21 mouse cellular contexts compared by ENCODE assay signal in the genomic region with DNA sequence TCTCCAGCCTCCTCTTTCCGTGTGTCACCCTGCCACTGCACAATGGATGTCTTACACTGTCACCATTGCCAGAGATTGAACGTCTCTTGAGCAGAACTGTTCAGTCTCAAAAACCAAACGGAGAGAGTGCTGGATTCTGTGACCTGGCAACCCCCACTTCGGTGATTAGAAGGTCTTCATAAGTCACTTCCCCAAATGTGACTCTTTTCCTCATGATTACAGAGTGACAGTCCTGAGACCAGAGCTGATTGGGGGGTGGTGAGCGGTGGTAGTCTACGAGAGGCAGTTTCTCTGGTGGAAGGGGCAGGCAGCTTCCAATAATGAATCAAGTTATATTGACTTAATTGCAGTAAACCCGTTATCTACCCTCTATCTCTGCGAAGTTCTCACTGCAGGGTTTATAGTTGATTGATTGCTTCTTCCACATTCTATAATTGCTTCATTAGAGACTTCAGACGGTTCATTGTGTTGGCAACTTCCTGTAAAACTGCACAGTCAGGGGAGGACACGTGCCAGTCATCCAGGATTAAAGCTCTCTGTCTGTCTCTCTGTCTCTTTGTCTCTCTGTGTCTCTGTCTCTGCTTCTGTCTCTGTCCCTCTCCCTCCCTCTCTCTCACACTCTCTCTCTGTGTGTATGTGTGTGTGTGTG.
DNase-seq lines count a peak whose midpoint lies in the region; ATAC-seq and TF ChIP-seq lines count a peak whose summit lies in the region.
"Had no signal": no experiment of that assay in that cellular context is flagged by ENCODE, and none has a peak within 500 bp of the region (broad histone marks: within the 10 kb centered on the region; RNA-seq: fewer than 3 reads in every experiment).

No protein-coding gene starts in this region.

- no peak overlapping the region for H3K4me2 ChIP-seq in hindbrain, embryonic 15.5 days
- no peak overlapping the region for H3K4me2 ChIP-seq in hindbrain, embryonic 11.5 days (replicated peaks; ENCODE audit: low read depth, low read length)
- H3K4me2 ChIP-seq: embryonic facial prominence, embryonic 15.5 days; heart, embryonic 13.5 days; hindbrain, embryonic 14.5 days had no signal

- H3K9ac ChIP-seq in hindbrain, embryonic 15.5 days: no peak overlapping the region
- no peak overlapping the region for H3K9ac ChIP-seq in hindbrain, embryonic 11.5 days (ENCODE audit: low read depth, low read length)
- H3K9ac ChIP-seq: embryonic facial prominence, embryonic 15.5 days; heart, embryonic 13.5 days; hindbrain, embryonic 14.5 days had no signal

- H3K4me1 ChIP-seq in hindbrain, embryonic 15.5 days (replicated peaks): no peaks in the 10 kb centered on the region
- H3K4me1 ChIP-seq in hindbrain, embryonic 11.5 days (replicated peaks; ENCODE audit: control insufficient read depth, insufficient read depth, low read length): no peaks in the 10 kb centered on the region
- H3K4me1 ChIP-seq: embryonic facial prominence, embryonic 15.5 days had no signal

- 60% methylated on average over 10 of the region's 10 CpGs for WGBS in hindbrain, embryonic 15.5 days
- 72% methylated on average over 10 of the region's 10 CpGs for WGBS in hindbrain, embryonic 11.5 days

- no peaks in the 10 kb centered on the region for H3K27me3 ChIP-seq in hindbrain, embryonic 15.5 days
- no peaks in the 10 kb centered on the region for H3K27me3 ChIP-seq in hindbrain, embryonic 11.5 days (ENCODE audit: control insufficient read depth, insufficient read depth, low read length)
- H3K27me3 ChIP-seq: embryonic facial prominence, embryonic 15.5 days; heart, embryonic 13.5 days had no signal

- no peak for TF ChIP-seq POLR2A in brain, embryonic 14.5 days (IDR thresholded peaks at IDR 0.05; ENCODE audit: borderline replicate concordance, extremely low read depth, insufficient read depth, insufficient read length, poor library complexity, severe bottlenecking)

- no peaks in the 10 kb centered on the region for H3K36me3 ChIP-seq in hindbrain, embryonic 15.5 days
- no peaks in the 10 kb centered on the region for H3K36me3 ChIP-seq in hindbrain, embryonic 11.5 days (ENCODE audit: control insufficient read depth, insufficient read depth, low read length)
- H3K36me3 ChIP-seq: embryonic facial prominence, embryonic 15.5 days; heart, embryonic 13.5 days had no signal

- H3K4me3 ChIP-seq in hindbrain, embryonic 15.5 days: no peak overlapping the region
- H3K4me3 ChIP-seq in hindbrain, embryonic 11.5 days (ENCODE audit: low read depth, low read length): no peak overlapping the region
- H3K4me3 ChIP-seq: embryonic facial prominence, embryonic 15.5 days; erythroblast, embryonic 14.5 days; gastrocnemius, adult 2 months; heart, embryonic 13.5 days had no signal

- 0 out of 2 replicates have a peak, but pooled peaks have one; percentile 51 for ATAC-seq in hindbrain, embryonic 15.5 days (ENCODE audit: low FRiP score, low read depth)
- no peak for ATAC-seq in hindbrain, embryonic 11.5 days (ENCODE audit: low FRiP score)
- ATAC-seq in hematopoietic stem cell, adult 5-6 weeks (replicated peaks in 1 of 2; ENCODE audit: insufficient read depth in 1 of 2, low FRiP score in 2 of 2, low TSS enrichment in 1 of 2, low read depth in 1 of 2, poor library complexity in 2 of 2, severe bottlenecking in 2 of 2): peak; percentile 46 to 66; a peak in 3 of 4 replicates
- ATAC-seq: inflammation-experienced regulatory T-cells, adult 6 months had no signal

- no peak for DNase-seq in hindbrain, embryonic 11.5 days (ENCODE audit: low spot score)
- DNase-seq in brain, embryonic 14.5 days (ENCODE audit: low read depth): peak; percentile 40
- peak; percentile 43 for DNase-seq in retina, embryonic 14.5 days (ENCODE audit: low spot score)
- no peak for DNase-seq in Muller cell, postnatal 12 days (ENCODE audit: inconsistent ontology term)
- no peak for DNase-seq in spleen, adult 18-20 months
- DNase-seq in thymus, postnatal 36 days: no peak
- DNase-seq: adrenal gland, postnatal 14 days; cerebellum, adult 2 months; cerebellum, postnatal 10 days; embryo, embryonic 11 days; gastrocnemius, adult 2 months; gastrocnemius, postnatal 25 days; heart, adult 11 months; heart, postnatal 36 days had no signal

- H3K9me3 ChIP-seq in hindbrain, embryonic 15.5 days: no peaks in the 10 kb centered on the region
- H3K9me3 ChIP-seq in hindbrain, embryonic 11.5 days (ENCODE audit: control insufficient read depth, low read length): no peaks in the 10 kb centered on the region
- H3K9me3 ChIP-seq: embryonic facial prominence, embryonic 15.5 days; heart, embryonic 13.5 days had no signal

- TF ChIP-seq CTCF in brain, embryonic 14.5 days (IDR thresholded peaks at IDR 0.05; ENCODE audit: borderline replicate concordance, extremely low read depth, insufficient read depth, insufficient read length): no peak

- H3K27ac ChIP-seq in hindbrain, embryonic 15.5 days (replicated peaks): no peak overlapping the region
- no peak overlapping the region for H3K27ac ChIP-seq in hindbrain, embryonic 11.5 days (ENCODE audit: low read depth, low read length)
- H3K27ac ChIP-seq: embryonic facial prominence, embryonic 15.5 days; gastrocnemius, adult 2 months; heart, embryonic 13.5 days; hindbrain, embryonic 14.5 days had no signal

Comparison
In these comparisons a context has a peak if more than half of its experiments do, and no peak if none do; other contexts are left out.
1. DNase-seq: peak in brain, embryonic 14.5 days (single experiment) and retina, embryonic 14.5 days (single experiment); none in hindbrain, embryonic 11.5 days (single experiment), Muller cell, postnatal 12 days (single experiment), spleen, adult 18-20 months (0 of 2) and thymus, postnatal 36 days (0 of 2).